8 mouse cellular contexts compared by ENCODE assay signal in genomic region chr17:23771284-23772218, GRCm38 (mm10). TPM values are rescaled to one million over a fixed set of nuclear protein-coding genes. Genes with fewer than 3 reads are reported as not detected.
DNase-seq lines count a peak whose midpoint lies in the region; ATAC-seq lines count a peak whose summit lies in the region.

Gene Flywch1 (minus strand): TSS chr17:23771602.

- DNase-seq in R1 (ENCODE audit: low read depth, low spot score), result peak; percentile 99
- peak; percentile 99 for DNase-seq in cerebellum, postnatal 25 days
- peak; percentile 97 to 98 for DNase-seq in frontal cortex, postnatal 25 days (ENCODE audit: low spot score in 2 of 2)
- peak; percentile 98 for DNase-seq in hindbrain, embryonic 14.5 days (ENCODE audit: low spot score)
- DNase-seq in layer of hippocampus, postnatal 36 days, result peak; percentile 98
- peak; percentile 99 for DNase-seq in lung, postnatal 36 days
- peak; percentile 99 for DNase-seq in retina, postnatal 1 day
- peak; percentile 94 to 96 for DNase-seq in urinary bladder, adult 18-20 months (ENCODE audit: low spot score in 2 of 2)

- ATAC-seq in hindbrain, embryonic 14.5 days (ENCODE audit: low FRiP score), result peak; percentile 98

- H3K9me3 ChIP-seq in hindbrain, embryonic 14.5 days (ENCODE audit: control insufficient read depth, low read length), result no peaks in the 10 kb centered on the region

- peak within 1 kb of the TSS; percentile 68 for H3K4me3 ChIP-seq in hindbrain, embryonic 14.5 days (replicated peaks; ENCODE audit: low read length)

- peaks cover 11% of the 10 kb centered on the region; the same call in 1 of the 2 replicates for H3K36me3 ChIP-seq in hindbrain, embryonic 14.5 days (replicated peaks; ENCODE audit: control insufficient read depth, insufficient read depth)

- peak within 1 kb of the TSS; percentile 68 for H3K4me2 ChIP-seq in hindbrain, embryonic 14.5 days (replicated peaks)

- peak within 1 kb of the TSS; percentile 85 for H3K9ac ChIP-seq in hindbrain, embryonic 14.5 days

- 4% methylated on average over 53 of the region's 58 CpGs for WGBS in hindbrain, embryonic 14.5 days

- H3K27me3 ChIP-seq in hindbrain, embryonic 14.5 days (ENCODE audit: control insufficient read depth, insufficient read depth, low read length), result no peaks in the 10 kb centered on the region

- H3K4me1 ChIP-seq in hindbrain, embryonic 14.5 days (replicated peaks; ENCODE audit: control insufficient read depth, insufficient read depth, low read length), result peaks cover 17% of the 10 kb centered on the region

- H3K27ac ChIP-seq in hindbrain, embryonic 14.5 days, result peak within 1 kb of the TSS; percentile 82

RNA-seq across cellular contexts. Expression of gene Flywch1, which starts in this region (rescaled TPM):
- 179 and 183 TPM in 2 replicates for polyA plus RNA-seq in hindbrain, embryonic 14.5 days (2014; fragmentation: Nextera tagmentation; extraction: Ambion mirVana)
- 100 to 1,000 TPM; 297 to 300 TPM for total RNA-seq in layer of hippocampus, postnatal 36 days (2021)

Comparison
In these comparisons a context has a peak if more than half of its experiments do, and no peak if none do; other contexts are left out.
1. Peak in every context shown above with its lines: DNase-seq, ATAC-seq, H3K4me3 ChIP-seq and H3K27ac ChIP-seq.